Mouse (Mus musculus) kidney, embryonic 16.5 days (tissue): ENCODE results near the gene AB124611. TPM values are rescaled to one million over a fixed set of nuclear protein-coding genes. Genes with fewer than 3 reads are reported as not detected.
A peak's percentile ranks its signal among the peaks of the same experiment; 100 is the strongest.
"Not testable (repeated sequence)": the region's sequence is repeated elsewhere in the genome, so short reads cannot be mapped to it uniquely, and the experiment has no call there.

ENCODE experiments used
- ATAC-seq: fragments of 200-750 bp; cut with Nextera tagmentation; 2 replicates; pipeline ENCODE4 v1.8.0; 2017; ENCODE audit warnings: moderate TSS enrichment; ENCODE audit not compliant: low FRiP score, low TSS enrichment
- H3K27ac ChIP-seq: fragments of 300-500 bp; sonication (generic); 2 replicates; pipeline ENCODE4 v1.5.1; 2014; ENCODE audit warnings: low read length
- H3K27me3 ChIP-seq: fragments of 300-500 bp; sonication (generic); 2 replicates; pipeline ENCODE4 v1.6.1; 2014; ENCODE audit warnings: low read length, control low read depth, mixed read lengths; ENCODE audit not compliant: insufficient read depth
- H3K36me3 ChIP-seq: fragments of 300-500 bp; sonication (generic); 2 replicates; pipeline ENCODE4 v1.6.1; 2014; ENCODE audit warnings: low read length, control low read depth, mixed read lengths; ENCODE audit not compliant: insufficient read depth
- H3K4me1 ChIP-seq: fragments of 300-500 bp; sonication (generic); 2 replicates; pipeline ENCODE4 v1.6.1; 2014; ENCODE audit warnings: low read length, control low read depth, mixed read lengths; ENCODE audit not compliant: insufficient read depth
- H3K4me2 ChIP-seq: fragments of 300-500 bp; sonication (generic); replicated peaks from 2 replicates; pipeline ENCODE4 v1.6.1; 2014; ENCODE audit warnings: low read depth, low read length
- H3K4me3 ChIP-seq: fragments of 300-500 bp; sonication (generic); 2 replicates; pipeline ENCODE4 v1.5.1; 2014; ENCODE audit warnings: mild to moderate bottlenecking, low read length
- H3K9ac ChIP-seq: fragments of 300-500 bp; sonication (generic); replicated peaks from 2 replicates; pipeline ENCODE4 v1.6.1; 2014; ENCODE audit warnings: low read length
- H3K9me3 ChIP-seq: fragments of 300-500 bp; sonication (generic); 2 replicates; pipeline ENCODE4 v1.6.1; 2016; ENCODE audit warnings: low read length, control low read depth
- WGBS: fragments of 180-500 bp; shearing (Covaris S2); extraction: QIAGEN DNeasy Blood & Tissue Kit; methylation state at CpG from one replicate; pipeline ENCODE4 v1.1.7; 2014; 5-methylcytosine and 5-hydroxymethylcytosine counted together
- polyA plus RNA-seq: library from polyadenylated mRNA; unstranded; fragments of >200 nt; fragmentation: Nextera tagmentation; extraction: Ambion mirVana; gene quantifications from 2 replicates; pipeline ENCODE4 v1.2.1, GENCODE M21; 2015

Gene AB124611
- polyA plus RNA-seq, 1 experiment from 2014 or later, result 3.5 TPM

- no peak overlapping the region for H3K27ac ChIP-seq
- H3K9me3 ChIP-seq, result no peaks in the 10 kb centered on the region
- no peak overlapping the region for H3K4me2 ChIP-seq
- no peak for ATAC-seq
- over 99% methylated on average over 4 of the region's 4 CpGs for WGBS
- no peak overlapping the region for H3K4me3 ChIP-seq
- H3K4me1 ChIP-seq, result peaks cover 15% of the 10 kb centered on the region
- H3K27me3 ChIP-seq, result no peaks in the 10 kb centered on the region
- H3K9ac ChIP-seq, result no peak overlapping the region
- H3K36me3 ChIP-seq, result 0 out of 2 replicates have a peak, but pooled peaks cover 5% of the 10 kb centered on the region
Observed at GRCm38 (mm10) chr9:21513466-21513865, 12.5 kb upstream of the AB124611 start.

GRCm38 (mm10) chr9:21517947-21518495 lies 8.0 kb upstream of the AB124611 start:
- Histone ChIP-seq H3K27ac (no peak overlapping the region), H3K4me3 (no peak overlapping the region)
- WGBS, result 69% methylated on average over 6 of the region's 6 CpGs

GRCm38 (mm10) chr9:21518690-21519089 lies 7.3 kb upstream of the AB124611 start:
- not testable (repeated sequence) for H3K4me3 ChIP-seq, H3K36me3 ChIP-seq, H3K4me1 ChIP-seq, H3K9ac ChIP-seq, H3K27me3 ChIP-seq, H3K9me3 ChIP-seq, H3K27ac ChIP-seq, ATAC-seq, H3K4me2 ChIP-seq
- WGBS, result 83% methylated on average over 6 of the region's 6 CpGs

More at GRCm38 (mm10) chr9:21517947-21518495, 8.0 kb upstream of the AB124611 start:
- no peaks in the 10 kb centered on the region for H3K27me3 ChIP-seq
- ATAC-seq, result no peak
- no peak overlapping the region for H3K9ac ChIP-seq
- no peaks in the 10 kb centered on the region for H3K9me3 ChIP-seq
- H3K4me2 ChIP-seq, result no peak overlapping the region
- H3K4me1 ChIP-seq, result no peaks in the 10 kb centered on the region
- no peaks in the 10 kb centered on the region for H3K36me3 ChIP-seq

- Histone ChIP-seq H3K9ac (no peak overlapping the region), H3K4me1 (no peaks in the 10 kb centered on the region), H3K9me3 (no peaks in the 10 kb centered on the region), H3K4me2 (no peak overlapping the region), H3K27me3 (no peaks in the 10 kb centered on the region), H3K36me3 (no peaks in the 10 kb centered on the region), H3K4me3 (no peak overlapping the region), H3K27ac (no peak overlapping the region)
- no peak for ATAC-seq
- 81% methylated on average over 7 of the region's 7 CpGs for WGBS
Observed at GRCm38 (mm10) chr9:21525142-21525936, 637 bp upstream of the AB124611 start.

- ATAC-seq, result no peak
- Histone ChIP-seq H3K4me1 (no peaks in the 10 kb centered on the region), H3K4me2 (no peak overlapping the region)
Observed at GRCm38 (mm10) chr9:21526634-21526944, 613 bp downstream of the AB124611 start.

GRCm38 (mm10) chr9:21527100-21527801 lies 1.3 kb downstream of the AB124611 start:
- Histone ChIP-seq H3K4me1 (no peaks in the 10 kb centered on the region), H3K27me3 (no peaks in the 10 kb centered on the region), H3K4me2 (no peak overlapping the region), H3K9me3 (no peaks in the 10 kb centered on the region), H3K36me3 (no peaks in the 10 kb centered on the region), H3K9ac (no peak overlapping the region), H3K4me3 (no peak overlapping the region), H3K27ac (no peak overlapping the region)
- no peak for ATAC-seq
- 91% methylated on average over 2 of the region's 2 CpGs for WGBS

More at GRCm38 (mm10) chr9:21526634-21526944, 613 bp downstream of the AB124611 start:
- Histone ChIP-seq H3K9ac (no peak overlapping the region), H3K27ac (no peak overlapping the region), H3K27me3 (no peaks in the 10 kb centered on the region), H3K4me3 (no peak overlapping the region), H3K36me3 (no peaks in the 10 kb centered on the region), H3K9me3 (no peaks in the 10 kb centered on the region)
- WGBS, result 72% methylated on average over 3 of the region's 3 CpGs

- 54% methylated on average over 1 of the region's 1 CpGs for WGBS
- H3K27ac ChIP-seq, result no peak overlapping the region
- ATAC-seq, result no peak; the same call in 1 of the 2 replicates
Observed at GRCm38 (mm10) chr9:21527917-21528324, 1.9 kb downstream of the AB124611 start.

GRCm38 (mm10) chr9:21536501-21536900 lies 10.5 kb downstream of the AB124611 start:
- H3K27me3 ChIP-seq, result no peaks in the 10 kb centered on the region
- no peaks in the 10 kb centered on the region for H3K9me3 ChIP-seq
- no peak overlapping the region for H3K4me2 ChIP-seq
- H3K9ac ChIP-seq, result no peak overlapping the region
- no peak overlapping the region for H3K4me3 ChIP-seq
- 90% methylated on average over 14 of the region's 14 CpGs for WGBS
- no peaks in the 10 kb centered on the region for H3K4me1 ChIP-seq
- H3K27ac ChIP-seq, result no peak overlapping the region
- H3K36me3 ChIP-seq, result no peaks in the 10 kb centered on the region
- no peak for ATAC-seq

More at GRCm38 (mm10) chr9:21527917-21528324, 1.9 kb downstream of the AB124611 start:
- H3K36me3 ChIP-seq, result no peaks in the 10 kb centered on the region
- H3K27me3 ChIP-seq, result no peaks in the 10 kb centered on the region
- no peak overlapping the region for H3K4me2 ChIP-seq
- H3K4me1 ChIP-seq, result no peaks in the 10 kb centered on the region
- H3K4me3 ChIP-seq, result no peak overlapping the region
- H3K9ac ChIP-seq, result no peak overlapping the region
- H3K9me3 ChIP-seq, result no peaks in the 10 kb centered on the region

GRCm38 (mm10) chr9:21537009-21537408 lies 11.0 kb downstream of the AB124611 start:
- H3K4me2 ChIP-seq, result no peak overlapping the region
- no peak overlapping the region for H3K4me3 ChIP-seq
- ATAC-seq, result 0 out of 2 replicates have a peak, but pooled peaks have one; percentile 35
- H3K9me3 ChIP-seq, result no peaks in the 10 kb centered on the region
- no peaks in the 10 kb centered on the region for H3K27me3 ChIP-seq
- no peak overlapping the region for H3K9ac ChIP-seq
- no peak overlapping the region for H3K27ac ChIP-seq
- H3K36me3 ChIP-seq, result no peaks in the 10 kb centered on the region
- H3K4me1 ChIP-seq, result no peaks in the 10 kb centered on the region
- 74% methylated on average over 4 of the region's 4 CpGs for WGBS
